Mouse (Mus musculus): ENCODE measurements around the gene Erich3. TPM values are rescaled to one million over a fixed set of nuclear protein-coding genes. Genes with fewer than 3 reads are reported as not detected.

Erich3 gene
- polyA plus RNA-seq, 1 experiment, result 9.2 TPM

- H3K4me1 ChIP-seq (ENCODE audit: control insufficient read depth, insufficient read depth, low read length), result no peaks in the 10 kb centered on the region
- H3K27ac ChIP-seq (ENCODE audit: insufficient read depth, low read length), result no peak overlapping the region
- TF ChIP-seq CTCF (IDR thresholded peaks at IDR 0.05; ENCODE audit: extremely low read depth, insufficient read depth, low read length) (no peak), POLR2A (IDR thresholded peaks at IDR 0.05; ENCODE audit: extremely low read depth, insufficient read depth, low read length) (no peak)
- H3K4me3 ChIP-seq (ENCODE audit: insufficient read depth, low read length), result no peak overlapping the region
Observed at GRCm38 (mm10) chr3:154778836-154779595, 115.4 kb downstream of the Erich3 start.

- Histone ChIP-seq H3K4me3 (ENCODE audit: insufficient read depth, low read length) (no peak overlapping the region), H3K27ac (ENCODE audit: insufficient read depth, low read length) (no peak overlapping the region), H3K4me1 (ENCODE audit: control insufficient read depth, insufficient read depth, low read length) (no peaks in the 10 kb centered on the region)
- TF ChIP-seq POLR2A (IDR thresholded peaks at IDR 0.05; ENCODE audit: extremely low read depth, insufficient read depth, low read length), result no peak
- TF ChIP-seq CTCF (IDR thresholded peaks at IDR 0.05; ENCODE audit: extremely low read depth, insufficient read depth, low read length), result no peak
Observed at GRCm38 (mm10) chr3:154786354-154786753, 122.7 kb downstream of the Erich3 start.

- Histone ChIP-seq H3K4me1 (ENCODE audit: control insufficient read depth, insufficient read depth, low read length) (no peaks in the 10 kb centered on the region), H3K4me3 (ENCODE audit: insufficient read depth, low read length) (no peak overlapping the region), H3K27ac (ENCODE audit: insufficient read depth, low read length) (no peak overlapping the region)
- TF ChIP-seq POLR2A (IDR thresholded peaks at IDR 0.05; ENCODE audit: extremely low read depth, insufficient read depth, low read length) (no peak), CTCF (IDR thresholded peaks at IDR 0.05; ENCODE audit: extremely low read depth, insufficient read depth, low read length) (no peak)
Observed at GRCm38 (mm10) chr3:154787611-154788010, 124.0 kb downstream of the Erich3 start.

GRCm38 (mm10) chr3:154793571-154793970, 129.9 kb downstream of the Erich3 start:
- no peak overlapping the region for H3K4me3 ChIP-seq (ENCODE audit: insufficient read depth, low read length)

GRCm38 (mm10) chr3:154798806-154799205, 135.1 kb downstream of the Erich3 start:
- peaks cover 1% of the 10 kb centered on the region; the same call in 1 of the 2 replicates for H3K4me1 ChIP-seq (ENCODE audit: control insufficient read depth, insufficient read depth, low read length)
- no peak for TF ChIP-seq POLR2A (IDR thresholded peaks at IDR 0.05; ENCODE audit: extremely low read depth, insufficient read depth, low read length)
- TF ChIP-seq CTCF (IDR thresholded peaks at IDR 0.05; ENCODE audit: extremely low read depth, insufficient read depth, low read length), result no peak

More at GRCm38 (mm10) chr3:154793571-154793970, 129.9 kb downstream of the Erich3 start:
- Histone ChIP-seq H3K4me1 (ENCODE audit: control insufficient read depth, insufficient read depth, low read length) (no peaks in the 10 kb centered on the region), H3K27ac (ENCODE audit: insufficient read depth, low read length) (no peak overlapping the region)
- TF ChIP-seq POLR2A (IDR thresholded peaks at IDR 0.05; ENCODE audit: extremely low read depth, insufficient read depth, low read length) (no peak), CTCF (IDR thresholded peaks at IDR 0.05; ENCODE audit: extremely low read depth, insufficient read depth, low read length) (no peak)

GRCm38 (mm10) chr3:154800454-154800853, 136.8 kb downstream of the Erich3 start:
- H3K4me1 ChIP-seq (ENCODE audit: control insufficient read depth, insufficient read depth, low read length), result peaks cover 1% of the 10 kb centered on the region; the same call in 1 of the 2 replicates
- H3K4me3 ChIP-seq (ENCODE audit: insufficient read depth, low read length), result no peak overlapping the region
- H3K27ac ChIP-seq (ENCODE audit: insufficient read depth, low read length), result no peak overlapping the region
- TF ChIP-seq POLR2A (IDR thresholded peaks at IDR 0.05; ENCODE audit: extremely low read depth, insufficient read depth, low read length) (no peak), CTCF (IDR thresholded peaks at IDR 0.05; ENCODE audit: extremely low read depth, insufficient read depth, low read length) (no peak)

More at GRCm38 (mm10) chr3:154798806-154799205, 135.1 kb downstream of the Erich3 start:
- Histone ChIP-seq H3K27ac (ENCODE audit: insufficient read depth, low read length) (no peak overlapping the region), H3K4me3 (ENCODE audit: insufficient read depth, low read length) (no peak overlapping the region)

GRCm38 (mm10) chr3:154800888-154801429, 137.3 kb downstream of the Erich3 start:
- no peak for TF ChIP-seq CTCF (IDR thresholded peaks at IDR 0.05; ENCODE audit: extremely low read depth, insufficient read depth, low read length)
- H3K27ac ChIP-seq (ENCODE audit: insufficient read depth, low read length), result no peak overlapping the region

GRCm38 (mm10) chr3:154806626-154807025, 143.0 kb downstream of the Erich3 start:
- H3K27ac ChIP-seq (ENCODE audit: insufficient read depth, low read length), result no peak overlapping the region
- peaks cover 4% of the 10 kb centered on the region; the same call in 1 of the 2 replicates for H3K4me1 ChIP-seq (ENCODE audit: control insufficient read depth, insufficient read depth, low read length)
- H3K4me3 ChIP-seq (ENCODE audit: insufficient read depth, low read length), result no peak overlapping the region
- TF ChIP-seq POLR2A (IDR thresholded peaks at IDR 0.05; ENCODE audit: extremely low read depth, insufficient read depth, low read length) (0 out of 2 replicates have a peak, but pooled peaks have one; percentile 21), CTCF (IDR thresholded peaks at IDR 0.05; ENCODE audit: extremely low read depth, insufficient read depth, low read length) (no peak)

More at GRCm38 (mm10) chr3:154800888-154801429, 137.3 kb downstream of the Erich3 start:
- H3K4me3 ChIP-seq (ENCODE audit: insufficient read depth, low read length), result no peak overlapping the region
- peaks cover 1% of the 10 kb centered on the region; the same call in 1 of the 2 replicates for H3K4me1 ChIP-seq (ENCODE audit: control insufficient read depth, insufficient read depth, low read length)

GRCm38 (mm10) chr3:154810273-154810870, 146.7 kb downstream of the Erich3 start:
- Histone ChIP-seq H3K4me1 (ENCODE audit: control insufficient read depth, insufficient read depth, low read length) (peaks cover 4% of the 10 kb centered on the region), H3K27ac (ENCODE audit: insufficient read depth, low read length) (no peak overlapping the region), H3K4me3 (ENCODE audit: insufficient read depth, low read length) (no peak overlapping the region)
- TF ChIP-seq POLR2A (IDR thresholded peaks at IDR 0.05; ENCODE audit: extremely low read depth, insufficient read depth, low read length) (no peak), CTCF (IDR thresholded peaks at IDR 0.05; ENCODE audit: extremely low read depth, insufficient read depth, low read length) (no peak)
